Mouse (Mus musculus): ENCODE results near the gene Ppp1r12c.

DNA sequence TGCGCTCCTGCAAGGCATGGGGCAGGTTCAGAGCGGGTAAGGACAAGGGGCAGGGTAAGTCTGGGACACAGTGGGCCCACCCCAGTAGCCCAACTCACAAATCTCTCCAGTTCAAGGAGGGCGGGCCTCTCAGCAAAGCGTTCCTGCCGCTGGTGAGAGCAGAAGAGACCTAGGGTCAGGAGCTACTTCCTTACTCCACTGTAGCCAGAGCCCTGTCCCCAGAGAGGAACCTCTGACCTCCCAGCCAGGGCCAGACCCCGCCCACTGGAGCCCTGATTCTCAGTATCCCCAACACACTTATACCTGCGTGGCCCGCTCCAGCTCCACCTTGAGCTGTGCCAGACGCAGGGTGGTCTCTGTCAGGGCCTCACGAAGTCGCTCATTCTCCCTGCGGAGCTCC is 19.2 kb downstream of the Ppp1r12c start:
- TF ChIP-seq CTCF (conservative IDR thresholded peaks at IDR 0.05 in 1 of 2, IDR thresholded peaks at IDR 0.05 in 1 of 2; ENCODE audit: low read depth in 2 of 2, low read length in 2 of 2) (no peak), NRF1 (IDR thresholded peaks at IDR 0.05; ENCODE audit: low read depth, low read length) (no peak), EP300 (IDR thresholded peaks at IDR 0.05; ENCODE audit: low read length) (no peak), JUN (IDR thresholded peaks at IDR 0.05; ENCODE audit: insufficient read depth, low read depth, low read length) (no peak), E2F4 (IDR thresholded peaks at IDR 0.05; ENCODE audit: insufficient replicate concordance, low read depth, low read length) (no peak), ZMIZ1 (IDR thresholded peaks at IDR 0.05; ENCODE audit: low read depth, low read length) (no peak)
